Mouse (Mus musculus): ENCODE data around the gene Cpa4.

Cpa4 gene

GRCm38 (mm10) chr6:30551644-30552580, 16.3 kb upstream of the Cpa4 start:
- DNase-seq (ENCODE audit: low spot score in 2 of 2): no peak

GRCm38 (mm10) chr6:30552628-30553027, 15.5 kb upstream of the Cpa4 start:
- DNase-seq (ENCODE audit: low spot score in 2 of 2): no peak

GRCm38 (mm10) chr6:30553381-30554010, 14.7 kb upstream of the Cpa4 start:
- DNase-seq (ENCODE audit: low spot score in 2 of 2): no peak

- DNase-seq (ENCODE audit: low spot score in 2 of 2): no peak
Measured at GRCm38 (mm10) chr6:30554092-30554491, 14.1 kb upstream of the Cpa4 start.

- DNase-seq (ENCODE audit: low spot score in 2 of 2): no peak
Measured at GRCm38 (mm10) chr6:30554621-30555170, 13.5 kb upstream of the Cpa4 start.

DNA sequence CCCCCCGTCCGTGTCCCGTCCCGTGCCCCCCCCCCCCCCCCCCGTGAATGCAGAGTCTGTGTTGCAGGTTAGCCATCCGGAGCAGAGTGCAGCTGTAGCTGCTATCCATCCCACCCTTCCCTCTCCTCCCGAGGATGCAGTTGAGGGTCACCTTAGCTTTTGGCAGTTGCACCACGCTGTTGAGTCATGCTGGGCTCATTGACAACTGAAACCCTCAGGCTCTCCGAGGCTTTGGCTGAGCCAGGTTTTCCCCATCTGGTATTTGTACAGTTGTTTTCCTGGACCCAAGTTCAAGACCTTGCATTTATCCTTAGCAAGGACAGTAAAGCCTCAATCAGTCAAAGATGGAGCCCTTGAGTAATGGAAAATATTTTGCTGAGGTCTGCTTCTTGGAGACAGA, 12.1 kb upstream of the Cpa4 start:
- DNase-seq (ENCODE audit: low spot score in 2 of 2): no peak

DNA sequence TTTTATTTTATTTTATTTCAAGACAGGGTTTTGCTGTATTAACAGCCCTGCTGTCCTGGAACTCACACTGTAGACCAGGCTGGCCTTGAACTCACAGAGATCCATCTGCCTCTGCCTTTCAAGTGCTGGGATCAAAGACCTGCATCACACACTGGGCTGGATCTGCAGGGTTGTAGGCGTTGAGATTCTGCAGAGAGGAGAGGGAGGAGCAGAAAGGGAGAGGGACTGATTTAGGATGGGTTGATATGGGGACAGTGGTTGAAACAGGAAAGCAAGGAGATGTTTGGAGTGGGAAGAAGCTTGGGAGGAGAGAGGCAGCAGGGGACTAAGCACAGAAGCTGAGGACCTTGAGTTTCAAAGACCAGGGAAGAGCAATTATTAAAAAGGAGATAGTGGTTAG, 8.4 kb upstream of the Cpa4 start:
- no peak for DNase-seq (ENCODE audit: low spot score in 2 of 2)

DNA sequence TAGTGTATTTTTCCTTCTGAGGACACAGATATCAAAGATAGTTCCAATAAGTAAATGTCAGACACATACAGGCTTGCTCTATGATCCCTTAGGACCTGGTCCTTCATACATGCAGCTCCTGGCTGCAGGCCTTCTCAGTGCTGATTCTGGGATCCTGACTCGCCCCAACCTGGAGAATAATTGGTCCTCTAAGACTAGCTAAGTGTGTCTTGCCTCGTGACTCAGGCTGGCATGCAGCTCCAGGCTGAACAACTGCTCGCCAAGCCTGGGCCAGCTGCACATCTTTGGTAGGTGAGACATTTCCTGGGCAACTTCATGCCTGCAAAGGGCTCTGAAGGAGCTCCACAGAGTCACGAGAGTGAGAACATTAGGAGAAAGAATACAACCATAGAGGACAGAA, 6.0 kb upstream of the Cpa4 start:
- no peak for DNase-seq (ENCODE audit: low spot score in 2 of 2)

DNA sequence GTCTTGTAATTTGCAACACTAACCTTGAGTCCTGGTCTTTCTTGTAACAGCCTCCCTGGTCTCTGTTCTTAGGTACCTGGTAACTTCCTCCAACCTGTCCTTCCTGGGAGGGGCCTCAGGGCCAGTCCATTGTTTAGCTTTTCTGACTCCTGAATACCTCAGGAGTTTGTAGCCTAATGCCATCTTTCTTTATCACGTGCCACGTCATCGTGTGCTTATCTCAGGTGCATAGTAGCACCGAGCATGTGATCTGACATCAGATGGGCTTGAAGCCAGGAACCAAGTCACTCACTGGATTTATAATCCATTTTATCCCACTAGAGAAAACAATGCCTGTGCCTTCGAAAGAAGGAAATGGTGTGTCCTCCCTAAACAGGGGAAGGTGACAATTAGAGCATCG, 4.6 kb upstream of the Cpa4 start:
- no peak for DNase-seq (ENCODE audit: low spot score in 2 of 2)

DNA sequence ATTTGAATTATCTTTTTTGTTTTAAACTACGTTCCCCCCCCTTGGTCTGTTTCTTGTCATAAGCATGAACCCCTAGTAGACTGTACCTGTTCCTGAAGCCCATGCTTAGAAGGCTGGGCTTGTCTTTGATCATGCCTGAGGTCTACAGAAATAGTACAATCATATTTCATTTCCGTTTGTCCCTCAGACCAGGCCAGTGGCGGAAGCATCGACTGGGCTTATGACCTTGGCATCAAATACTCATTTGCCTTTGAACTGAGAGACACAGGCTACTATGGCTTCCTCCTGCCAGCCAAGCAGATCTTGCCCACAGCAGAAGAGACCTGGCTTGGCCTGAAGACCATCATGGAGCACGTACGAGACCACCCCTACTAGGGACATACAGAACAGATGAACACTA, 4.1 kb upstream of the Cpa4 start:
- no peak for DNase-seq (ENCODE audit: low spot score in 2 of 2)

DNA sequence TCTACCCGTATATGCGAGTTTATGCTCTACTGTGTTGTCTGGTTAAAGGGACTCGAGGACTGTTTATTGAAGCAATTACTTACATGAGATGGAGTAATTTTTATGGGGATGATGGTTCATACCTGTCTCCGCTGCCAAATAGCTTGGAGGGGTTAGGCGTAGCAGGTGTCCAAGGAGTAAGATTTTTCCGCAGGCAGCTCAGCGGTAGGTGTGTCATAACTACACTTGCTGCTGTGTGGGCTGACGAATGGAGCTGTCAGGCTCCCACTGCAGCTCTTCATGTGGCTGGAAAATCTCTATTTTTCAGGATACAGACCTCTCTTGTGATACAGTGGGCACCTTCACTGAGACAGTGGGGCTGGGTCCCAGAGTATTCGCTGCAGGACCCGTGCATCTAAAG, 1.2 kb downstream of the Cpa4 start:
- DNase-seq (ENCODE audit: low spot score in 2 of 2): no peak

DNA sequence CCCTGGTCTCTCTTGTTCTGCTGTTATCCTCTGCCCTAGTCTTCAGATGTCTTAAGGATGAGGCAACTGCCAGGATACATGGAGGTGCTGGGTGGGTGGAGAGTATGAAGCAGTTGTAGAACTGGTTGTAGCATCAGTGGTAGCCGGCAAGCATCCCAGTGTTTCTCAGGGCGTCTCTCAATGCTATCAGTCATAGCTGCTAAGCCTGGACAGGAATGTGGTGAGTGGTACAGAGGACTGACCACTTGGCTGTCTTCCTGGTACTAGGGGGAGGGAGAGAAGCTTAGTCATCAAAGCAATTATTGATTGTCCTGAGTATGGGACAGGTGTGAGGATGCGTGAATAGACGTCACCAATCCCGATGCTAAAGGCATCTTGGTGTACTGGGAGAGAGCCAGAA, 1.8 kb downstream of the Cpa4 start:
- DNase-seq (ENCODE audit: low spot score in 2 of 2): no peak

DNA sequence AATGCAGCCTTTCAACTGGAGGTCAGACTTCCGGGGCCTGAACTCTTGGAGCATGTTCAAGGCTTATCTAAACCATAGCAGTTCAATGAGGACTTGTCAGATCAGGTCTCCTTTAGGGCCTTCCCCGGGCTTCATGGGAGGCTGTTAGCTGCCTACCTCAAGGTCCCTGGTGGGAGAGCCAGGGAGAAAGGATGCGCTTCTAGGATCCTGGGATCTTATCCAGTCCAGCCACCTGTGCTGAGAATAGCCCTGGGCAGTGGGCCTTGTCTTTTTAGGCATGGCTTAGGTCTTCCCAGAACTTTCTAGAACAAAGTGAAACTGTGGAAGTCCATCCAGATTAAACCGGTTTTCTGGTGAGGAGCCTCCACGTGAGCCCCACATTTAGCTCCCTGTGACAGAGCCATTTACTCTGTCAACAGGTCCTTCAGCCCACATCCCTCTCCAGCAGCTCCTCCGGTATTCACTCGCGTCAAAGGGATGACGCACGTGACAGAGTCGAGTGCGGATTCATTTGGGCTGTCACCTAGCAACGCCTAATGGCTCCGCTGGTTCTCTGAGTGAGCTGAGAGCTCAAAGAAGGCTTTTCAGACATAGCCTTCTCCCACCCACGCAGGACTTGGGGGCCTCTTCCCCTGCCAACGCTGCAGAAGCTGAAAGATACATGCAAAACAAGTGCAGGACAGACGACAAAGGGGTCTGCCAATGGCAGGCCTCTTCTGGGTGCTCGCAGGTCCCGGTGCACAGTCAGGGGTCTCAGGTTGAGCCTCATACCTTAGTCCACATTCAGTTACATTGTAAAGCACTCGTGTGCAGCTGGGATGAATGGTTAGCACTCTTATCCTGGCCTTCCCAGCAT, 4.5 kb downstream of the Cpa4 start:
- no peak for DNase-seq (ENCODE audit: low spot score in 2 of 2)

DNA sequence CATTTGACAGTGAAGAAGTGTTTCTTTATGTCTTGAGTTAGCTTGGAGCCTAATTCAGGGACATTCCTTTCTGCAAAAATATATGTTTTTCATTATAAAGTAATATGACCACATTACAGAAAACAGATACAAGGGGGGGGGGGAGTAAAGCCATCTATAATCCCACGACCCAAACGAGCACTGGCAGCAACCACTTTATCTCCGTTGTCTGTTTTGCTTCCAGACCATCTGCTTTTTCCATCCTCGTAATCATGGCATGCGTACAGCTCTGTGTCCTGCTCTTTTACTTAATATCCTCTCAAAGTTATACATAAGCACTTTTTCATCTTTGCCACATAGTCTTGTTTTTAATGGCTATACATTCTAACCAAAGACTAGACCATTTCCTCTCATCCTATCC, 5.2 kb downstream of the Cpa4 start:
- no peak for DNase-seq (ENCODE audit: low spot score in 2 of 2)

GRCm38 (mm10) chr6:30574945-30575344, 6.8 kb downstream of the Cpa4 start:
- no peak for DNase-seq (ENCODE audit: low spot score in 2 of 2)

GRCm38 (mm10) chr6:30576477-30577203, 8.5 kb downstream of the Cpa4 start:
- DNase-seq (ENCODE audit: low spot score in 2 of 2): no peak

DNA sequence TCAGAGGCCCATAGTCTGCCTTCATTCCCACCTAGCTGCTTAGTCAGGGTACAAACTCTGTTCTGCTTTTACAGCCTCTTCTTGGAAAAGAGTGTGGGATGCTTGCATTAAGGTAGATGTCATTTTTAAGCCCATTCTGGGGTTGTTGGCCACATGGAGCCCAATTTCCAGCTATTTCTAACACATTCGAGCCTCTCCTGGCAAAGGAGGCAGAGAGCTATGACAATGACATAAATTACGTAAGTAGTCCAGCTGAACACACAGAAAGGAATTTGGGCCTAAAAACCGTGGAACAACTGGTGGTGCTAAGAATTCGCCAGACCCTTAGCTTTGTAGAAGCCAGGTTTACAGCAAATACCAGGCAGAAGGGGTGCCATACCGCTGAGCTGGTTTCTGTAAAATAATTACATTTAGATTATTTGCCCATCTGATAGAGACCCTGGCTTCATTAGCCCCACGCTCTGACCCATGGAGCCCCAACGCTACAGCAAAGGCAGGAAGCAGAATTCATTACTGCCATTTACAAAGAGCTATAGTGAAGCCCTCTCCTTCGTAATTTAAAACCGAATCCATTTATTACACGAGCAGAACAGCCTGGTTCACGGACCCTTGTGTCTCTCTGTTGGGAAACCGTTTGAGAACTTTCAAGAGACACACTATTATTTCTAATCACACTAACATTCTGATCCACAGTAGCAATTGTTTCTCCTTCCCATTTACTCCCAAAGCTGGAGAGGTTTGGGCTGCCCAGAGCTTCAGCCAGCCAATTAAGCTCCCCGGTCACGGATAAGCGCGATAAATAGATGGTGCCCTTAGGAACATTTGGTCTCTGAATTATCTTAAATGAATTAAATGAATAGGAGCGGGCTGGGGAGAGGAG, 12.0 kb downstream of the Cpa4 start:
- no peak for DNase-seq (ENCODE audit: low spot score in 2 of 2)

DNA sequence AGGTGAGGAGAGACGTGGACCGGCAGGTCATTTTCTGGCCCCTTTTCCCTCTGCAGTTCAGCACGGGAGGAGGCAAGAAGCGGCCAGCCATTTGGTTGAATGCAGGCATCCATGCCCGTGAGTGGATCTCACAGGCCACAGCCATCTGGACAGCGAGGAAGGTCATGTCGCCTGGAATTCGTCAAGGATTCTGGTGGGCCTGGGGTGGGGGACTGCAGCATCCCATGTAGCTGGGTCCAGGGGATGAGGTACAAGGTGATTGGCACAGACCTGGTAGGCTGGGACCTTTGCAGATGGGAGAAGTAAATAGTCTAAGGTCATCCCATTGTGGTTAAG, 12.6 kb downstream of the Cpa4 start:
- DNase-seq (ENCODE audit: low spot score in 2 of 2): no peak

GRCm38 (mm10) chr6:30586886-30587442, 18.8 kb downstream of the Cpa4 start:
- no peak for DNase-seq (ENCODE audit: low spot score in 2 of 2)

GRCm38 (mm10) chr6:30589819-30590218, 21.6 kb downstream of the Cpa4 start:
- no peak for DNase-seq (ENCODE audit: low spot score in 2 of 2)

All from natural killer cell, adult 2 months (primary cell).